Mouse (Mus musculus): ENCODE data around the gene Praf2.

DNA sequence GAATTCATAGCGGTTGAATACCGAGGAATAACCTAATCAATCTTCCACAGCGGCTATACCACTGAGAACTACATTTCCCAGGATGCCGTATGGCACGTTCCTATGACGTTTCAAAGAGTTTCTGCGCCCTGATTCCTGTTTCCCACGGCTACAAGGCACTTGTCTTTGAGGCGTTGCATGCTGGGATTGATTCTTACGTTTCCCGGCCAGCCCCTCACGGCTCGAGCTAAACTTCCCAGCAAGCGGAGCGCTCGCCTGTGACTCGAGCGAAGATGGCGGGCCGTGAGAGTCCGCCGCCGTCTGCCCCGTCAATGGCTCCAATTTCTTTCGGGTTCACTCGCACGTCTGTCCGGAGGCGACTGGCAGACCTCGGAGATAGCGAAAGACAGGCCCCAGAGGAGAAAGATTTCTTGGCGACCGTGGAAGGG is 31.3 kb upstream of the Praf2 start, which contains the start of gene Gpkow:
- TF ChIP-seq POLR2A (IDR thresholded peaks at IDR 0.05; ENCODE audit: low read depth, low read length) (peak; percentile 63), CTCF (IDR thresholded peaks at IDR 0.05; ENCODE audit: borderline replicate concordance, insufficient read depth, low read length) (no peak)

Data from embryonic fibroblast, embryonic 13.5 days (primary cell).